Mouse (Mus musculus): ENCODE results near the gene Fbf1. TPM values are rescaled to one million over a fixed set of nuclear protein-coding genes. Genes with fewer than 3 reads are reported as not detected.

Fbf1 gene
- polyA plus RNA-seq, 3 experiments from 2014 or later, result 3.2 to 3.5 (median 3.3) TPM

DNA sequence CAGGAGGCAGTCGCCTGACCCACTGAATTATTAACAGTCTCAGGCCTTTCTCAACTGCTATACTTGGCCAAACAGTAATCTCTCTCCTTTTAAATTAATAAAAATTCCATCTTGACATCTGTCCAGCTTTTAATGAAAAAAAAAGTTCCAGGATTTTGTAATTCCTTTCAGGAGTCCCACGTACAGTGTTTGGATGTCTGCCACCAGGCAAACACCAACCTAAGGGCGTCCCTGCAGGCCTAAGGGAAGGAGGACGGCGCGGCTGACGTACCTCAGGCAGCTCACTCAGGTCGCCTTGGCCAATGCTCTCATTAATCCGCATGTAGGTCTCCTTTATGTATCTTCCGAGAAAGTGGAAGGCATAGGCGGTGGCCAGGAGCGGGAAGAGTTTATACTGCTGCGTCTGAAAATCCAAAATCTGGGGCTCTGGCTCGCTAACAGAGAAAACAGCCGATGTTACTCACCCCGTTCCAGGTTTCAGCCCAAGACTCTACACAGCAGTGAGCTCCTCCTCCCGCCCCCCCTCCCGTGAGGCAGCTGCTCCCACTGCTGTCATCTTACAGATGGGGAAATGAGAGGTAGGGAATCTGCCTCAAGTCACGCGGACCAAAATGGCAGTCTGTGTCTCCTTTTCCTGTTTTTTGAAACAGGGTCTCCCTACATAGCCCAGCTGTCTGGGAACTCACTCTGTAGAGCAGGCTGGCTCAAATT lies 10.6 kb upstream of the Fbf1 start:
- ATAC-seq, result no peak

DNA sequence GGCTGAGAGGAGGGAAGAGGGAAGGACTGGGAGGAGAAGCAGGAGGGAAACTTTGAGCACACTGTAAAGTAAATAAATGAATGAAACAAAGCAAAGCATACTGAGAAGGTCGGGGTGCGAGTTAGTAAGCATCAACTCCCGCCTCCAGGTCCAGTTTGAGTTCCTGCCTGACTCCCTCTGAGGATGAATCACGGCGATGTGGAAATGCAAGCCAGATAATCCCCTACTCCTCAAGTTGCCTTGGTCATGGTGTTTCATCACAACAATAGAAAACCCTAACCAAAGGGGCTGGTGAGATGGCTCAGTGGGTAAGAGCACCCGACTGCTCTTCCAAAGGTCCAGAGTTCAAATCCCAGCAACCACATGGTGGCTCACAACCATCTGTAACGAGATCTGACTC lies 8.0 kb upstream of the Fbf1 start:
- ATAC-seq, result no peak

DNA sequence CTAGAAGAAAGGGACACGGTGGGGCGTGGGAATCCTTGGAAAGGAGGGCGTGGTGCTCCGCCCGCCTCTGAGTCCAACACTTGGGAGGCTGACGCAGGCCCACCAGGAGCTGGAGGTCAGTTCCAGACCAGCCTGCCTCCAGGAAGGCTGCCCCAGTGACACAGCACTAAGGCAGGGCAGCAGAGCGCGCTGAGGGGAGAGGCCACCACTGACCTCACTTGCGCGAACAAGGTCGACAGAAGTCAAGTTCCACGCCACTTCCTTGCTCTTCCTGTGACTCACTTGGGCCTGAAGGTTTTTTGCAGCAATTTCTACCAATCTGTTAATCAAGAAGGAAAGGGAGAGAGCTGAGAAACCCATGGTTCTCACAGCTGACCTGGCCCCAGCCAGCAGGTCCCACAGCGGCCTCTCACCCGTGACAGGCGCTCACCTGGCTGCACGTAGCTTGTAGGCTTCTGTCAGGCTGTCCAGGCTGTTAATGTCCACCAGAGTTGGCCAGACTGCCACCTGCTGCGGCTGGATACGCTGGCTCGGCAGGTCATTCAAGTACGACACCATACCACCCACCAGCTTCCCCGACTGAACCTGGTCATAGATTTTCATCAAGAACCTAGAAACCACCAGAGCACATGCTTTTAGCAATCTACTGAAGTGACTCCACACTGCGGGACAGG lies 6.9 kb upstream of the Fbf1 start:
- ATAC-seq, result no peak

DNA sequence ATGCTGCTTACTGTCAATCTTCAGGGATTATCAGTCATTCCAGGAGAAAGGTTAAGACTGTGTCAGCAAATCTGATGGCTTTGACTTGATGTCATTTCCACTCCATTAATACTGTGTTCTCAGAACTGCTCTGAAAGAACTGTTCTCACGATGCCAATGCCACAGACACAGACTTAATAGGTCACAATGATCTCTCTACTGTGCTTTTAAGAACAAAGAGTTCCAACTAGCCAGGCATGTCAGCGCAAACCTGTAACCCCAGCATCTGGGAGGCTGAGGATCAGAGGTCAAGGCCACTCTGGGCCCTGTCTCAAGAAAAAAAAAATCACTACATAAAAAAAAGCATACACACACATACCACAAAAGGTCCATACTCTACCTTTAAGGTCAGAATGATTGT lies 4.0 kb upstream of the Fbf1 start:
- no peak for ATAC-seq

DNA sequence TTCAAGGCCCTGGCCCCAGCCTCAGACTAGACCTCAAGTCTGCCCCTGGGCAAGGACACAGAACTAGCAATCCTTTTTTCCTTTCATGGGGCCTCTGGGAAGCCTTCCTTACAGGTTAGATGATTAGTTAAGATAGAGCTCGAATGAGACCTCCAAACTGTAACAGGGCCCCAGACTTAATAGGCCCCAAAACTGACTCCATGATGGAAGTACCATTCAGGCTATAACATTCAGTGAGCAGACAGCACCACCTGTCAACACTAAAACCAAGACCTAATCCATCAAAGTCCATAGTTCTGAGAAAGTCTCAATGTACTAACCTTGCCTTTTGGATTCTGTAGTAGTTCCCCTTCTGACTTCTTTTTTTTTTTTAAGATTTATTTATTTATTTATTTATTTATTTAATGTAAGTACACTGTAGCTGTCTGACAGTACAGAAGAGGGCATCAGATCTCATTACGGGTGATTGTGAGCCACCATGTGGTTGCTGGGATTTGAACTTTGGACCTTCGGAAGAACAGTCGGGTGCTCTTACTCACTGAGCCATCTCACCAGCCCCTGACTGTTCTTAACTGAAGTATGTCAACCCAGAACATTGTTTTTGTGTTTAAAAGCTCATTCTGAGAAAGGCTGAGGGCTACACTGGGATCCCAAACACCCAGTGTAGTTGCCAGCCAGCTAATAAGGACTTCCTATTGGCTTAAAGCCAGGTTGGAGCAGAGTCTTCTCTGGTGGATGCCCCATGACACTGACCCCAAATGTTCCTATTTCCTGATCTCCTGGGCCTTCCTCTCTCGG lies 2.2 kb upstream of the Fbf1 start:
- ATAC-seq, result no peak

DNA sequence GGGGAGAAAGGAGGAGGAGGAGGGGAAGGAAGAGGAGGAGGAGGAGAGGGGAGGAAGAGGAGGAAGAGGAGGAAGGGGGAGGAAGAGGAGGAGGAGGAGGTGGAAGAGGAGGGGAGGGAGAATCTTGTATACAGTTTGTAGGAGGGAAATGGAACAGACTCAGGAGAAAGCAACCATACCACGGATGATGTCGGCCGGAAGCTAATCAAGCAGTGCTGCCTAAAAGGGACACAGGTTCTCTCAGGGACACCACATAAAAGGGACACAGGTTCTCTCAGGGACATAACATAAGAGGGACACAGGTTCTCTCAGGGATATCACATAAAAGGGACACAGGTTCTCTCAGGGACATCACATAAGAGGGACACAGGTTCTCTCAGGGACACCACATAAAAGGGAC lies 1.2 kb upstream of the Fbf1 start:
- ATAC-seq, result no peak

DNA sequence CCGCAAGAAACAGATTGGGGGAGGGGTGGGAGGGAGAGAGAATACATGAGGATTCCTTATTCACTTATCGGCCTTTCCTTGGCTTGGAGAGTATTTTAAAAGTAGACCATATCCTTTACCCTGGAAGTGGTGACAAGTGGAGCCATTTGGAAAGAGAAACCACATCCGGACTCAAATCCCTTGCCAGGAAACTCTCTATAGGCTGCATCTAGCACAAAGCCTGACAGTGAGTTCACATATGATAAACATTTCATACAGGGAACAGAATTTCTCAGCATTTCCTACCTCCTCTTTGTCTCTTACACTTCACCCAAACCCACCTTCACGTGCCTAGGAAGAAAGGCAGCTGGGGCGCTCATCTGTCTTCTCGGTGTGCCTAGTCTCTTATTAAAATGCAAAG lies 734 bp downstream of the Fbf1 start:
- no peak for ATAC-seq

DNA sequence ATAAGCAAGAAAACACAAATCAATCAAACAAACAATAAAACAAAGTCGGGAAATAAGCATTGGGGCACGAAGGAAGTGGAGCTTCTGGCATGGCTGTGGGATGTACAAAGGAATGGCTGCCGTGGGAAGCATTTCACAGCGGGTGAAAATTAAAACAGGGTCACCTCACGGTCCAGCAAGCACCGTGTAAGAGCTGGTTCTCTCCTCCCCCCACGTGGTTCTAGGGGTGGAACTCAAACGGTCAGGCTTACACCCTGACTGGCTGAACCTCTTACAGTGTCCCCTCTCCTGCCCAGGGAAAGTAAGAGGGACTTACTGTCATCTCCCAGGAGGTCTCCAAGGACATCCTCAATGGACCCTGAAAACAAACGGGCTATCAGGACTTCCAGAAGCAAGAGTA lies 5.0 kb downstream of the Fbf1 start:
- ATAC-seq, result no peak

DNA sequence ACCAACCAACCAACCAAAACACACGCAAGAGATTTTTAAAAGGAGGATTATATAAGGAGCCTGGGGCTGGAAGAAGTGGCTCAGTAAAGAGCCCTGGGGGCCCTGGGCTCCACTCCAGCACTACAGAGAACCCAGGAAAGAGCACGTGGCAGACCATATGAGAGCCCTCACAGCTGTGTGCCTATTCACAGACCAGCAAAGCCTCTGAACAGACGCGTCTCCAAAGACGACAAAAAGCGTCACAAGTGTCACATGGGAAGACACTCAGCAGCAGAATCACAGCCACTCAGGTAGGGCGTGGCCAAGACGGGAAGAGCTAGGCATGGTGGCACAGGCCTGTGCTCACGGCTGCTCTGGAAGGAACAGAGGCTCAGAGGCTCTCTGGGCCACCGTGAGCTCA lies 5.8 kb downstream of the Fbf1 start:
- no peak for ATAC-seq

DNA sequence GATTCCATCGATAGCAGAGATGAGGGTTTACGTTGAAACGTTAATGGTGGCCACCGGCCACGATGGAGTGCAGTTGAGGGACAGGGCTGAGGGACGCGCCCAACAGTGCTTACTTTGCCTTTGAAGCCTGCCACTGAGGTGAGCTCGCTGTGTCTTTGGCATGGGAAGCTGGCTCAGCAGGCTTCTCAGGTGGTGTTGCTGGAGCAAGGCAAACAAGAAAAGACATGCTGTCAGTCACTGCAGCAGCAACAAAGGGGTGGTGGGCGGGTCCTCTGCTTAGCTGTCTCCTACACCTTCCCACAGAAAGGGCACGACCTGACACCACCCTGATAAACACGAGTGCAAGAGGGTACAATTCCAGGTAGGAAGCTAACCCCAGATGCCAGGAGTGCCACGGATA lies 6.7 kb downstream of the Fbf1 start:
- no peak for ATAC-seq

DNA sequence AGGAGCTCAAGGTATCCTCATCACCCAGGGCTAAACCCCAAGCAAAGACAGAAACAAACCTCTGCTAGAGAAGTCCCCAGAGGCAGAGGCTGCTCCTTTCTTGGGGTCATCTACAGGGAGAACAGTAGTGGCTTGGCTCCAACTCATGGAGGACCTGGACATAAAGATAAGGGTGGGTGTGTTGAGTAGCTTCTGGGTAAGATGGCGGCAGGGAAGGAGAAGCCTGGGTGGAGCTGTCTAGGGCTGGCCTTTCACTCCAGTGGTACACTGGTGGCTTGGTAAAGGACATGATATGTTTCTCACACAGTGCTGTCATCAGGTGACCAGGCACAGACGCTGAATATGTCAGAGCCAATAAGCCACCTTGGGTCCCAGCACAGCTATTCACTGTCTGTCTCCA lies 17.0 kb downstream of the Fbf1 start:
- ATAC-seq, result no peak

DNA sequence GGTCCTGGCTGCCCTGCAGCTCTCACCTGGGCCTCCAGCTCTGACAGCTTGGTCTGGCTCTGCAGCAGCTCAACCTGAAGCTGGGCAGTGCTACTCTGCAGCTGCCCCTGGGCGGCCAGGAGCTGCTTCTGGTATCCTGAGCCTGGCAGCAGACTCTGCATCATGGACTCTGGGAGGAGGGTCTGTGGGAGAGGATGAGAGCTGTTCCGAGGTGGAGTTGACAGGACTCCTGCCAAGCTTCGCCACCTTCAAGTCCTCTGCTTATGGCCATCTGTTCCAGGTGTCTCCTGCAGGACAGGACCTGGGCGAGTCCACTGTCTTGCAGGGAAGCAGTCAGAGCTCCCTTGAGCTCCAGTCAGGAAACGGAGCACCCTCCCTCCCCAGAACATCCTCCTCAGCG lies 18.6 kb downstream of the Fbf1 start:
- no peak for ATAC-seq

DNA sequence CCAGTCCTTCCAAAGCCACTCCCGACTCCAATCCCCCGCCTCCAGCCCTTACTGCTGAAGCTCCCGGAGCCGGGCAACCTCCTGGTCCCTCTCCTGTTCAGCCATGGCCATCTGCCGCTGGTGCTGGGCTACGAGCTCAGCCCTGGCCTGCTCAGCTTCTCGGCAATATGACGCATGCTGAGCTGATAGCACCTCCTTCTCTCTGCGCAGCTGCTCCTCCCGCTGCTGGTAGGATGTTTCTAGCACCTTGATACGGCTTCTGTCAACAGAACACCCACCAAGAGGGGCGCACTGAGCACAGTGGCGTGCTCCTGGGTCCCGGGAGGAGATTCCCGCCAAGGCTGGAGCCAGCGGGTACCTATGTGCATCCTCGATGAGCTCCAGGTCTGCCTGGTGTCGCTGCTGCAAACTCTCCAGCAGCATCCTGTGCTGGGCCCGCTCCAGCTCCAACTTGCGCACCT lies 19.2 kb downstream of the Fbf1 start:
- no peak for ATAC-seq

DNA sequence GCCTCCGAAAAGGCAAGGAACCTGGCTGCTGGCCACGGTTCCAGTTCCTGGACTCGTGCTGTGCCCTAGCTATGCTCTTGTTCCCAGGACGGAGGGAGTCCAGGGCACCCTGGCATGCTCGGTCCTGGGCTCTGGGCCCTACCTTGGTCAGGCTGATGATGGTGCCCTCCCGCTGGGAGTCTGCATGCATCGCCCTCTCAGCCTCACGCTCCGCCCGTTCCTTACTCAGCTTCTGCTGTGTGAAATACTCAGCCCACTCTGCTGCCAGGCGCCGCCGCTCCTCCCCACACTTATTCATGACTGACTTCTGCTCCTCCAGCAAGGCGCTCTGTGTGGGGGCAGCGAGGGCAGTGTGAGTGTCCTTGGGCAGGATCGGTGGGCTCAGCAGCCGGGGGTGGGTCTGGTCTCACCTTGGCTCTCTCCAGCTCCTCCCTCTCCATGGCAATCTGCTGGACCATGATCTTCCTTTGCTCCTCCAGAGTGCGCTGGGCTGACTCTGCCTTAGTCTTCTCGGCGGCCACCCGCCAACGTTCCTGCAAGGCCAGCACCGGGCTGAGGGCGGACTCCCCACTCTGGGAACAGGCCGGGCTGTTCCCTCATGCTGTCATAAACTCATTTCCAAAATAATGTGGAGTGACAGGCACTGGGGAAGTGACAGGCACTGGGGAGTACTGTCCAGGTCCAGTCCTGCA lies 21.5 kb downstream of the Fbf1 start:
- no peak for ATAC-seq

DNA sequence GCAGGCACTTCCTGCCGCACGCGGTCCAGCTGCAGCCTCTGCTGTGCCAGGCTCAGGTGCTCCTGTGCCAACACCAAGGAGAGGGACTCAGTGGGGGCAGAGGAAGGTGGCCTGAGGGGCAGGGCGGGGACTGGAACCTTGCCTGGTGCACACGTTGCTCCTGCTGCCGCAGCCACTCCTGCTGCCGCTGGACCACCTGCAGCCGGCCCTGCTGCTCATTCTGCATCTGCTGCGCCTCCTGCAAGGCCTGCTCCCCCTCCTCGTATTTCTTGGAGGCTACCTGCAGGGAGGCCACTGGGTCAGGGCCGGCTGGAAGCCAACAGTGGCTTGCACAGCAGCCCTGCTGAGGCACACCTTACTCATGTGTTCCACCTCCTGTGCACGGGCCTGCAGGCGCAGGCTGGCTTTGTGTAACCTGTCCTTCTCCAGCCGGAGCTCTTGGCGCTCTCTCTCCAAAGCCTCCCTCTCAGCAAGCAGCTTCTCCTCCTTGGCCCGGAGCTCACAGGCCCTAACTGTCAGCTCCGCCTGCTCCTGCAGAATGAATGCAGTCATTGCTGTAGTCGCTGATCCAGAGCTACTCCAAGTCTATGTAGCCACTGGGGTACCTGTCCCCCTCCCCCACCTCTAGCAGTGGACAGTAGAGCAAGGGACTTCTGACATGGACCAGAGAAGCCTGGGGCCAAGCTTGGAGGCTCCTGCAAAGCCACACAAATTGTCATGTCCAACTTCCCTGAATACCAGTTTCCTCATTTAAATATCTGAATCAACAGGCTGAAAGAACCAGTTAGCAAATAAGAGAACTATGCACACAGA lies 22.3 kb downstream of the Fbf1 start:
- no peak for ATAC-seq

DNA sequence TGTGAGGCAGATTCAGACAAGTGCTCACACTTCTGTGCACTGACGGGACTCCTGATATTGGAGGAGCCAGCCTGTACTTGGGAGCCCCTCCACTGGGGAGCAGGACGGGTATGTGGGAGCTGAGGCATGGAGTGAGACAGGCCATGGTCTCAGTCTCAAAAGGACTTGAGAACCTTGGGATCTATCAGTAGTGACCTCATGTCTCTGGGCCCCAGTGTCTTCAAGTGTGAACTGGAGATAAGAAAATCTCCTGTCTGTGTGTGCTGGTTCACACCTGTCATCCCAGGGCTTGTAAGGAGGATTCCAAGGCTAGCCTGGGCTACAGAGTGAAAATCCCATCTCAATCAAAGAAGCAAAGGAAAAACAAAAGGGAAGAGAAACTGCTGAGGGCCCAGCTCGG lies 24.5 kb downstream of the Fbf1 start:
- no peak for ATAC-seq

DNA sequence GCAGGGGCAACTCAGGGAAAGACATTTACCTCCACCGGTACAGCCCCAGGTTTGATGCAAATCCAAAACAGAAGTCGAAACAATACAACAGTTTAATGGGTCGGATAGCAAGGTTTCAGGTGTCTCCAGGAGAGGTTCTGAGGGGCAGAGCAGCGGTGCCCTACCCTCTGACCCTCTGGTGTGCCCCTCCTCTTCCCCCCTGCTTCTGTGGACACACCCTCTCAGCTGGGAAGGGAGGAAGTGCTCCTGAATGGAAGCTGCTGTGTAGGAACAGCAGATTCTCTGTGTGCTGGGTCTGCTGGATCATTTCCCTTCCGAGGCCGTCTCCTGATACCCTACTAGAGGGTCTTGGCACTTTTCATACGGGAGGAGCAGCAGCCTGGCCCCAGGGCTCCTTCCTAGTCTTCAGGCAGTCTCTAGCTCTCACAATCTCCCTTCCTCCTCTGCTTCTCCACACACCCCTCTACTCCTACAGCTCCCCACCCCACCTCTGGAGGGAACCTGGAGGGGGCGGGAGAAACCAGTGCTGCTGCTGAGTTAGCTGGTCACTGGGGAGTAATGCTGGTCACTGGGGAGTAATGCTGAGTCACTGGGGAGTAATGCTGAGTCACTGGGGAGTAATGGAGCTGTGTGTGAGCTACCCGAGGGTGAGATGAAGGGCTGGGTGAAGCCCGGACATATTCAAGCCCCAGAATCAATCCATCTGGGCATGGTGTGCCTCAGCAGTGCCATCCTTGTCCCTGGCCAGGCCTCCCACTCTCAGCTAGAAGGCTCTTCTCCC lies 25.6 kb downstream of the Fbf1 start:
- no peak for ATAC-seq

DNA sequence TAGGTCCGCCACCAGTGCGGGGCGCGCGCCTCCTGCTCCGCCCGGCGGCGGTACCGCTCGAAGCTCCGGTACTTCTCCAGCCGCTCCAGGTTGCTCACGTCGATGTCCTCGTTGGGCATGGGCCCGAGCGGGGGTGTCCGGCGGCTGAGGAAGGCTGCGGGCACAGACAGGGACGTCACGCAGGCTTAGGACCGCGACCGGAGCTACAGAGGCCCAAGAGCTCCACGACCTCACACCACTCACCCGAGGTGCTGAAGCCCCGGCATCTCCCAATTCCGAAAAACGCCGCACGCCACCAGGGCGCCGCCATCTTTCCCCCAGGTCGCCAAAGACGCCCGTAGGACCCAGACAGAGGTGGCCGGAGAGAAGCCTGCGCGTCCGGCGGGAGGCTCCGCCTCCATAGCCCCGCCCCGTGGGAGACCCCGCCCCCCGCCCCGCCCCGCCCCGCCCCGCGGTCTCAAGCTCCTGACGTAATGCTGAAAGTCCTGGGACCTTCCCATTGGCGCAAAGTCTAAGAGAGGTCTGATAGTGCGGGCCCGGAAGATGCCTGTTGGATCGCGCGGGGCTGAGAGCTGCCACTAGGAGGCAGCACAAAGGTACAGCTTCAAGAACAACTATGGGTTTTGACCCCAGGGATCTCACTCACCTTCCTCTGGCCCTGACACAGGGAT lies 29.4 kb downstream of the Fbf1 start, which contains the start of gene Mrpl38:
TSS of gene Mrpl38 (minus strand) at position 401 of the 671 bp plus-strand sequence.
- peak; percentile 99 for ATAC-seq

DNA sequence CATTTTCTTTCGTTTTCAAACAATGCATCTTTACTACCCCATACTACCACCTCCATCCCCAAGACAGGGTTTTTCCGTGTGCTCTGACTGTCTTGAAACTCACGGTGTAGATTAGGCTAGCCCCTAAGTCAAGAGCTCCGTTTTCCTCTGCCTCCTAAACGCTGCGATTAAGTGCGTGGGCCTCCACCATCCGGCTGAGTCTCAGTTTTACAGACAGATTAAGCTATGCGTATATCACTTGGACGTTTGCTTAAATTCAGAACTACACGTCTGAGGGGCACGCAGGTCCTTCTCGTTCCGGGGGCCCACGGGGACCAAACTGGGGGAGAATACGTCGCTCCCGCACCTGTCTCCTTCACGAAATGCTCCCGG lies 29.9 kb downstream of the Fbf1 start:
- ATAC-seq, result no peak

DNA sequence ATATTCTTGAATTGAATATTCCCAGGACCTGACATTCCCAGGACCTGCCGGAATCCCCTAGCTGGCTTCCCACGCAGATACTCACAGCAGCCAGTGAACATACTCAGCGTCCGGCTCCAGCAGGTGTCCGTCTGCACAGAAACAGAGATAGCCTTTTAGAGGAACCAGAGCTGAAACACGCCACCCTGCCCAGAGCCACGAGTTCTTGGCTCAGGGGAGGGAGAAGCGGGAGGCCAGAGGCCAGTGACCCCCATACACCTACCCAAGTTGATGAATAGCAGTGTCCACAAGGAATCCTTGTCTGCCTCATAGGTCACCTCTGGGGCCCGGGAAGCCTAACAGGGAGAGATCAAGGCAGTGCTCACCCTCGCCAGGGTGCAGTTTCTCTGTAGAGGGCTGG lies 33.8 kb downstream of the Fbf1 start:
- no peak for ATAC-seq

DNA sequence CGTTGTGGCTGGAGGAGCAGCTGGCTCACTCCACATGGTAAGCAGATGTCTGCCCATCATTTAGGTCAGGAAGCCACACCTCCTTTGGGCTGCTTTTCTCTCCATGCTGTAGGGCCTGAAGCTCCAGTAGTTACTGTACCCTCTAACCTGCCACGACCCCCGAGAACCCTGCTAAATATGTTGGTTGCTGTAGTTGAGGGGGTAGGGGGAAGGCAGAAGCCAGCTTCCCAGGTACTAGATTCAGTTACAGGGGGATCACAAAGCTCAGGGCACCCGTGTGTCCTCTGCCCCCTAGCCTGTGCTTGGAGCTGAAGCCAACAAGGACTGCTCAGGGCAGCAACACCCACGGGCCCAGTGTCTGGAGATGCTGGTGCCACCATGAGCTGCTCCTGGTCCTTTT lies 34.5 kb downstream of the Fbf1 start:
- no peak for ATAC-seq

All from inflammation-experienced regulatory T-cells, adult 6 months (primary cell).